Mouse (Mus musculus) ES-E14 (cell line): Measurements from ENCODE around the gene Eif4e. TPM values are rescaled to one million over a fixed set of nuclear protein-coding genes. Genes with fewer than 3 reads are reported as not detected.

Source experiments
- DNase-seq: peaks from one replicate; pipeline ENCODE4 v3.0.0-alpha.2; 2013; ENCODE audit warnings: low read depth, low spot score
- H3K27ac ChIP-seq: 2 replicates; pipeline ENCODE4 v1.5.1; 2012; ENCODE audit warnings: low read depth, mild to moderate bottlenecking, low read length, moderate library complexity, mixed read lengths; ENCODE audit not compliant: poor library complexity, insufficient read depth, severe bottlenecking
- H3K36me3 ChIP-seq: 2 replicates; pipeline ENCODE4 v1.6.1; 2012; ENCODE audit warnings: mild to moderate bottlenecking, low read length, moderate library complexity, mixed read lengths; ENCODE audit not compliant: control insufficient read depth, poor library complexity, insufficient read depth, severe bottlenecking
- H3K4me1 ChIP-seq, 2 experiments: fragments of 150-350 bp in 1 of 2; sonication (generic) in 1 of 2; 2 replicates each; pipeline ENCODE4 v1.6.1; 2012; ENCODE audit warnings: low read length in 2 of 2, mild to moderate bottlenecking in 1 of 2, mixed read lengths in 1 of 2; ENCODE audit not compliant: control insufficient read depth in 2 of 2, insufficient read depth in 2 of 2, poor library complexity in 1 of 2
- H3K4me3 ChIP-seq, 2 experiments: fragments of 150-350 bp in 1 of 2; sonication (generic) in 1 of 2; 2 replicates each; pipeline ENCODE4 v1.5.1; 2012; ENCODE audit warnings: low read length in 2 of 2, low read depth in 1 of 2, mild to moderate bottlenecking in 1 of 2, mixed read lengths in 1 of 2; ENCODE audit not compliant: insufficient read depth in 1 of 2, poor library complexity in 1 of 2, severe bottlenecking in 1 of 2
- H3K9ac ChIP-seq: 2 replicates; pipeline ENCODE4 v1.6.1; 2012; ENCODE audit warnings: low read depth, mild to moderate bottlenecking, low read length, mixed read lengths; ENCODE audit not compliant: poor library complexity, insufficient read depth, severe bottlenecking
- H3K9me3 ChIP-seq: fragments of 150-350 bp; sonication (generic); 2 replicates; pipeline ENCODE4 v1.6.1; 2012; ENCODE audit warnings: low read depth, mild to moderate bottlenecking, low read length; ENCODE audit not compliant: control insufficient read depth, insufficient read depth
- CHD2 ChIP-seq: IDR thresholded peaks from 2 replicates; pipeline ENCODE4 v1.6.1; 2014; ENCODE audit warnings: mild to moderate bottlenecking, low read depth, low read length, inconsistent platforms
- HCFC1 ChIP-seq: IDR thresholded peaks from 2 replicates; pipeline ENCODE4 v1.6.1; 2012; ENCODE audit warnings: low read length, inconsistent platforms, borderline replicate concordance; ENCODE audit not compliant: insufficient read depth
- MAFK ChIP-seq: IDR thresholded peaks from 2 replicates; pipeline ENCODE4 v1.6.1; 2014; ENCODE audit warnings: mild to moderate bottlenecking, low read depth, low read length, inconsistent platforms; ENCODE audit not compliant: insufficient read depth
- ZC3H11A ChIP-seq: IDR thresholded peaks from 2 replicates; pipeline ENCODE4 v1.6.1; 2012; ENCODE audit warnings: low read depth, mild to moderate bottlenecking, inconsistent platforms, low read length, borderline replicate concordance
- ZNF384 ChIP-seq: IDR thresholded peaks from 2 replicates; pipeline ENCODE4 v1.6.1; 2012; ENCODE audit warnings: low read depth, low read length, inconsistent platforms
- in situ Hi-C, 2 experiments: fragments of 600-800 bp; cut with MboI; formaldehyde crosslinking; loops; one replicate each; pipeline ENCODE4 v1.15.1; 2025; ENCODE audit warnings: low sequenced_read_pairs in 2 of 2, inconsistent platforms in 1 of 2; ENCODE audit not compliant: unreplicated experiment in 2 of 2
- total RNA-seq: library from RNA; depleted of rRNA; stranded (reverse); fragments of 300-350 nt; gene quantifications from 2 replicates; pipeline ENCODE4 v1.2.3, GENCODE M21; 2012

The Eif4e gene
- total RNA-seq, 1 experiment = 235 TPM

- DNase-seq = no peak
- Histone ChIP-seq H3K4me3 (peak overlapping the region; percentile 95 to 99), H3K4me1 (peaks cover 0 to 4% of the 10 kb centered on the region in 2 experiments; a peak in 1 of 4 replicates), H3K9ac (peak overlapping the region; percentile 96), H3K9me3 (no peaks in the 10 kb centered on the region), H3K36me3 (peaks cover 5% of the 10 kb centered on the region; the same call in 1 of the 2 replicates), H3K27ac (no peak overlapping the region; the same call in 1 of the 2 replicates)
- no peak for TF ChIP-seq MAFK
- TF ChIP-seq ZNF384 = no peak
- TF ChIP-seq ZC3H11A = no peak
- no peak for TF ChIP-seq CHD2
- TF ChIP-seq HCFC1 = no peak
- in situ Hi-C loops = no loop called here
Observed at GRCm38 (mm10) chr3:138488584-138489326, 37.2 kb upstream of the Eif4e start.

- peak within 1 kb of the TSS; percentile 96 for H3K9ac ChIP-seq
Observed at GRCm38 (mm10) chr3:138489327-138490033, 36.5 kb upstream of the Eif4e start, which contains the start of gene Metap1. Gene Metap1, minus strand, starts transcription at chr3:138489515.

GRCm38 (mm10) chr3:138490034-138490337 is 36.0 kb upstream of the Eif4e start:
- peaks cover 0 to 4% of the 10 kb centered on the region in 2 experiments; a peak in 1 of 4 replicates for H3K4me1 ChIP-seq
- peak overlapping the region; percentile 84; the same call in 1 of the 2 replicates for H3K9ac ChIP-seq
- peak overlapping the region; percentile 77 to 88 for H3K4me3 ChIP-seq
- no peak for TF ChIP-seq MAFK
- in situ Hi-C loops = no loop called here
- H3K36me3 ChIP-seq = peaks cover 2% of the 10 kb centered on the region; the same call in 1 of the 2 replicates
- DNase-seq = no peak
- H3K27ac ChIP-seq = no peak overlapping the region
- H3K9me3 ChIP-seq = no peaks in the 10 kb centered on the region

More at GRCm38 (mm10) chr3:138489327-138490033, 36.5 kb upstream of the Eif4e start, which contains the start of gene Metap1:
- Histone ChIP-seq H3K36me3 (peaks cover 5% of the 10 kb centered on the region; the same call in 1 of the 2 replicates), H3K27ac (no peak within 1 kb of the TSS; the same call in none of the 2 replicates), H3K9me3 (no peaks in the 10 kb centered on the region), H3K4me1 (peaks cover 0 to 4% of the 10 kb centered on the region in 2 experiments; a peak in 1 of 4 replicates), H3K4me3 (peak within 1 kb of the TSS; percentile 95 to 99)
- DNase-seq = peak; percentile 77
- 0 out of 2 replicates have a peak, but pooled peaks have one; percentile 47 for TF ChIP-seq HCFC1
- no peak for TF ChIP-seq ZC3H11A
- in situ Hi-C loops = no loop called here

GRCm38 (mm10) chr3:138493668-138494067 is 32.3 kb upstream of the Eif4e start:
- in situ Hi-C loops = no loop called here
- no peaks in the 10 kb centered on the region for H3K9me3 ChIP-seq
- no peak overlapping the region for H3K4me3 ChIP-seq
- H3K36me3 ChIP-seq = no peaks in the 10 kb centered on the region
- DNase-seq = no peak
- no peak overlapping the region for H3K27ac ChIP-seq
- TF ChIP-seq CHD2 (no peak), ZNF384 (no peak), HCFC1 (no peak), MAFK (no peak), ZC3H11A (no peak)
- H3K9ac ChIP-seq = no peak overlapping the region
- H3K4me1 ChIP-seq = no peaks in the 10 kb centered on the region
